17 mouse cellular contexts compared by ENCODE assay signal in genomic region chr4:130563260-130563756, GRCm38 (mm10). TPM values are rescaled to one million over a fixed set of nuclear protein-coding genes. Genes with fewer than 3 reads are reported as not detected.
DNase-seq lines count a peak whose midpoint lies in the region; ATAC-seq and TF ChIP-seq lines count a peak whose summit lies in the region.
"Had no signal": no experiment of that assay in that cellular context is flagged by ENCODE, and none has a peak within 500 bp of the region (broad histone marks: within the 10 kb centered on the region; RNA-seq: fewer than 3 reads in every experiment).

No protein-coding gene starts in this region.

- peaks cover 12% of the 10 kb centered on the region; the same call in 1 of the 2 replicates for H3K36me3 ChIP-seq in forebrain, embryonic 13.5 days (ENCODE audit: poor library complexity, severe bottlenecking)
- H3K36me3 ChIP-seq in forebrain, postnatal 0 days (ENCODE audit: insufficient read depth): 0 out of 2 replicates have a peak, but pooled peaks cover 9% of the 10 kb centered on the region
- no peaks in the 10 kb centered on the region for H3K36me3 ChIP-seq in neural tube, embryonic 11.5 days (ENCODE audit: control insufficient read depth, insufficient read depth, low read length)
- H3K36me3 ChIP-seq: liver, embryonic 12.5 days had no signal

- H3K4me2 ChIP-seq in forebrain, embryonic 13.5 days: peak overlapping the region; percentile 42
- no peak overlapping the region for H3K4me2 ChIP-seq in forebrain, postnatal 0 days (ENCODE audit: low read depth)
- no peak overlapping the region for H3K4me2 ChIP-seq in neural tube, embryonic 11.5 days (ENCODE audit: low read depth)
- H3K4me2 ChIP-seq: embryonic facial prominence, embryonic 12.5 days; liver, embryonic 12.5 days; lung, embryonic 14.5 days had no signal

- peak; percentile 59 for DNase-seq in adrenal gland, adult 2 months
- no peak for DNase-seq in adrenal gland, postnatal 4 days (ENCODE audit: low spot score in 2 of 2)
- DNase-seq in forebrain, postnatal 0 days: no peak
- DNase-seq in neural tube, embryonic 11.5 days (ENCODE audit: low spot score): no peak
- DNase-seq in neural tube, embryonic 10.5 days (ENCODE audit: extremely low spot score, low spot score): no peak
- no peak for DNase-seq in gastrocnemius, postnatal 10 days
- DNase-seq: heart, postnatal 4 days; lung, embryonic 14.5 days; lung, postnatal 4 days; thymus, postnatal 4 days had no signal

- no peak overlapping the region for H3K4me3 ChIP-seq in forebrain, embryonic 13.5 days
- H3K4me3 ChIP-seq in forebrain, postnatal 0 days (ENCODE audit: low read depth, low read length): no peak overlapping the region
- no peak overlapping the region for H3K4me3 ChIP-seq in neural tube, embryonic 11.5 days (ENCODE audit: low read depth, low read length)
- H3K4me3 ChIP-seq: embryonic facial prominence, embryonic 12.5 days; liver, embryonic 12.5 days; midbrain, embryonic 12.5 days had no signal

- H3K4me1 ChIP-seq in forebrain, embryonic 13.5 days: peaks cover 73% of the 10 kb centered on the region
- peaks cover 14% of the 10 kb centered on the region; the same call in 1 of the 2 replicates for H3K4me1 ChIP-seq in forebrain, postnatal 0 days (ENCODE audit: insufficient read depth)
- H3K4me1 ChIP-seq in neural tube, embryonic 11.5 days (ENCODE audit: control insufficient read depth, insufficient read depth, low read length): peaks cover 39% of the 10 kb centered on the region
- H3K4me1 ChIP-seq: liver, embryonic 12.5 days had no signal

- ATAC-seq in forebrain, embryonic 13.5 days: no peak
- ATAC-seq in forebrain, postnatal 0 days: no peak
- no peak for ATAC-seq in neural tube, embryonic 11.5 days (ENCODE audit: insufficient read depth, low FRiP score, low TSS enrichment)
- no peak for ATAC-seq in erythroblast, adult 5-6 weeks (replicated peaks; ENCODE audit: low FRiP score, poor library complexity, severe bottlenecking)
- ATAC-seq: intestine, postnatal 0 days; liver, embryonic 12.5 days had no signal

- no peak for TF ChIP-seq CTCF in forebrain, postnatal 0 days (IDR thresholded peaks at IDR 0.05; ENCODE audit: low read depth)

- H3K9me3 ChIP-seq in forebrain, embryonic 13.5 days (replicated peaks): no peaks in the 10 kb centered on the region
- no peaks in the 10 kb centered on the region for H3K9me3 ChIP-seq in forebrain, postnatal 0 days (ENCODE audit: low read length)
- H3K9me3 ChIP-seq in neural tube, embryonic 11.5 days (ENCODE audit: control insufficient read depth, low read length): no peaks in the 10 kb centered on the region
- H3K9me3 ChIP-seq: embryonic facial prominence, embryonic 12.5 days; midbrain, embryonic 12.5 days had no signal

- no peaks in the 10 kb centered on the region for H3K27me3 ChIP-seq in forebrain, embryonic 13.5 days
- no peaks in the 10 kb centered on the region for H3K27me3 ChIP-seq in forebrain, postnatal 0 days (ENCODE audit: insufficient read depth, low read length)
- H3K27me3 ChIP-seq in neural tube, embryonic 11.5 days (ENCODE audit: control insufficient read depth, insufficient read depth, low read length): no peaks in the 10 kb centered on the region
- H3K27me3 ChIP-seq: midbrain, embryonic 12.5 days had no signal

- H3K9ac ChIP-seq in forebrain, embryonic 13.5 days: no peak overlapping the region
- H3K9ac ChIP-seq in forebrain, postnatal 0 days: no peak overlapping the region
- H3K9ac ChIP-seq in neural tube, embryonic 11.5 days (ENCODE audit: low read length): peak overlapping the region; percentile 10; the same call in 1 of the 2 replicates
- H3K9ac ChIP-seq: embryonic facial prominence, embryonic 12.5 days; liver, embryonic 12.5 days; lung, embryonic 14.5 days; midbrain, embryonic 12.5 days had no signal

- 85% methylated on average over 9 of the region's 9 CpGs for WGBS in forebrain, embryonic 13.5 days
- 70% methylated on average over 9 of the region's 9 CpGs for WGBS in forebrain, postnatal 0 days
- 87% methylated on average over 9 of the region's 9 CpGs for WGBS in neural tube, embryonic 11.5 days

- peak overlapping the region; percentile 31; the same call in 1 of the 2 replicates for H3K27ac ChIP-seq in forebrain, embryonic 13.5 days
- H3K27ac ChIP-seq in forebrain, postnatal 0 days (ENCODE audit: low read depth, low read length): no peak overlapping the region
- no peak overlapping the region for H3K27ac ChIP-seq in neural tube, embryonic 11.5 days (ENCODE audit: low read depth, low read length)
- H3K27ac ChIP-seq: embryonic facial prominence, embryonic 12.5 days; liver, embryonic 12.5 days had no signal

RNA-seq across cellular contexts. Expression of gene Nkain1, which starts 10.7 kb away (rescaled TPM):
- 10 to 100 TPM in 1 of 2 experiments, 1 to 10 TPM in 1; 4.4 to 15.1 TPM for total RNA-seq in adrenal gland, adult 2 months (2021)
- 24.3 and 24.6 TPM in 2 replicates for polyA plus RNA-seq in adrenal gland, adult 2 months (2012; rRNA removed)
- total RNA-seq in adrenal gland, postnatal 4 days (2021): 10 to 100 TPM in 1 of 2 experiments, 1 to 10 TPM in 1; 7.8 to 13.1 TPM
- polyA plus RNA-seq in forebrain, embryonic 13.5 days (2015; fragmentation: Nextera tagmentation; extraction: Ambion mirVana): 4.9 and 5.4 TPM in 2 replicates
- 231 and 267 TPM in 2 replicates for total RNA-seq in forebrain, postnatal 0 days (2014; rRNA removed)
- 9.1 and 10.9 TPM in 2 replicates for polyA plus RNA-seq in forebrain, postnatal 0 days (2015; fragmentation: Nextera tagmentation; extraction: Ambion mirVana)
- 19.1 and 21.0 TPM in 2 replicates for polyA plus RNA-seq in neural tube, embryonic 11.5 days (2014; fragmentation: Nextera tagmentation; extraction: Ambion mirVana)
- not detected in 2 replicates for total RNA-seq in erythroblast, adult 5-6 weeks (2015; ENCODE audit: low replicate concordance)
- total RNA-seq in erythroblast, adult 5-6 weeks (2017; ENCODE audit: low replicate concordance): not detected in 2 replicates
- 10 to 100 TPM; 14.3 to 15.8 TPM for total RNA-seq in gastrocnemius, postnatal 10 days (2021)
- total RNA-seq: granulocyte monocyte progenitor cell, adult 5-6 weeks had no signal

Comparison
In these comparisons a context has a peak if more than half of its experiments do, and no peak if none do; other contexts are left out.
1. RNA of gene Nkain1, which starts 10.7 kb away (total RNA-seq): 231 to 267 TPM in forebrain, postnatal 0 days; 14.3 to 15.8 TPM in gastrocnemius, postnatal 10 days, 4.4 to 15.1 TPM in adrenal gland, adult 2 months, 7.8 to 13.1 TPM in adrenal gland, postnatal 4 days and not detected in erythroblast, adult 5-6 weeks; every median in the first group is over 10 times any median in the second.